Mouse (Mus musculus) adipocyte (in vitro differentiated cells): Measurements from ENCODE around the gene BC049715.
"Not testable (repeated sequence)": the region's sequence is repeated elsewhere in the genome, so short reads cannot be mapped to it uniquely, and the experiment has no call there.

Experiments
- DNase-seq: peaks from one replicate; pipeline ENCODE4 v3.0.0-alpha.2; 2016; ENCODE audit warnings: low spot score

BC049715 gene

GRCm38 (mm10) chr6:136850267-136850666 is 22.8 kb downstream of the BC049715 start:
- no peak for DNase-seq

GRCm38 (mm10) chr6:136852348-136852747 is 24.9 kb downstream of the BC049715 start:
- DNase-seq: no peak

GRCm38 (mm10) chr6:136852762-136853161 is 25.3 kb downstream of the BC049715 start:
- no peak for DNase-seq

- no peak for DNase-seq
These were observed 26.9 kb downstream of the BC049715 start for GRCm38 (mm10) chr6:136854361-136854781.

- DNase-seq: no peak
These were observed 27.8 kb downstream of the BC049715 start for GRCm38 (mm10) chr6:136855183-136855582.

GRCm38 (mm10) chr6:136856071-136856636 is 28.7 kb downstream of the BC049715 start:
- DNase-seq: no peak

GRCm38 (mm10) chr6:136857186-136857872 is 29.9 kb downstream of the BC049715 start, which contains the start of gene Art4:
Gene Art4, minus strand, starts transcription at chr6:136857733.
- no peak for DNase-seq

- DNase-seq: peak; percentile 50
These were observed 30.4 kb downstream of the BC049715 start for GRCm38 (mm10) chr6:136857873-136858260.

- no peak for DNase-seq
These were observed 31.0 kb downstream of the BC049715 start for GRCm38 (mm10) chr6:136858420-136858819.

GRCm38 (mm10) chr6:136861020-136861419 is 33.6 kb downstream of the BC049715 start:
- peak; percentile 88 for DNase-seq

- no peak for DNase-seq
These were observed 37.9 kb downstream of the BC049715 start for GRCm38 (mm10) chr6:136865360-136865759.

- no peak for DNase-seq
These were observed 38.7 kb downstream of the BC049715 start for GRCm38 (mm10) chr6:136866150-136866549.

GRCm38 (mm10) chr6:136868921-136869320 is 41.5 kb downstream of the BC049715 start:
- DNase-seq: peak; percentile 33

- DNase-seq: peak; percentile 37
These were observed 47.2 kb downstream of the BC049715 start for GRCm38 (mm10) chr6:136874599-136874998.

- no peak for DNase-seq
These were observed 48.2 kb downstream of the BC049715 start, which contains the start of gene Mgp for GRCm38 (mm10) chr6:136875670-136876069. Gene Mgp, minus strand, starts transcription at chr6:136875823.

- DNase-seq: no peak
These were observed 54.3 kb downstream of the BC049715 start for GRCm38 (mm10) chr6:136881678-136882077.

GRCm38 (mm10) chr6:136883431-136883915 is 56.0 kb downstream of the BC049715 start:
- no peak for DNase-seq

- no peak for DNase-seq
These were observed 56.5 kb downstream of the BC049715 start for GRCm38 (mm10) chr6:136883961-136884360.

GRCm38 (mm10) chr6:136884766-136885165 is 57.3 kb downstream of the BC049715 start:
- DNase-seq: not testable (repeated sequence)

GRCm38 (mm10) chr6:136887854-136888253 is 60.4 kb downstream of the BC049715 start:
- peak; percentile 90 for DNase-seq

GRCm38 (mm10) chr6:136889067-136889466 is 61.6 kb downstream of the BC049715 start:
- no peak for DNase-seq

- no peak for DNase-seq
These were observed 62.1 kb downstream of the BC049715 start for GRCm38 (mm10) chr6:136889554-136889953.
